Mouse (Mus musculus) hindbrain, embryonic 14.5 days (tissue): ENCODE results near the gene Trim27. TPM values are rescaled to one million over a fixed set of nuclear protein-coding genes. Genes with fewer than 3 reads are reported as not detected.

Experiments used
- ATAC-seq: fragments of 200-750 bp; cut with Nextera tagmentation; 2 replicates; pipeline ENCODE4 v1.8.0; 2017; ENCODE audit warnings: moderate number of reproducible peaks, mild to moderate bottlenecking, moderate TSS enrichment, moderate library complexity; ENCODE audit not compliant: low FRiP score
- DNase-seq: peaks from one replicate; pipeline ENCODE4 v3.0.0-alpha.2; 2015; ENCODE audit warnings: low spot score
- H3K27ac ChIP-seq: fragments of 300-500 bp; sonication (generic); 2 replicates; pipeline ENCODE4 v1.5.1; 2014; ENCODE audit warnings: mild to moderate bottlenecking, moderate library complexity
- H3K27me3 ChIP-seq: fragments of 300-500 bp; sonication (generic); 2 replicates; pipeline ENCODE4 v1.6.1; 2014; ENCODE audit warnings: mild to moderate bottlenecking, low read length, mixed read lengths; ENCODE audit not compliant: control insufficient read depth, insufficient read depth
- H3K36me3 ChIP-seq: fragments of 300-500 bp; sonication (generic); replicated peaks from 2 replicates; pipeline ENCODE4 v1.6.1; 2014; ENCODE audit not compliant: control insufficient read depth, insufficient read depth
- H3K4me1 ChIP-seq: fragments of 300-500 bp; sonication (generic); replicated peaks from 2 replicates; pipeline ENCODE4 v1.6.1; 2014; ENCODE audit warnings: antibody characterized with exemption, low read length, mixed read lengths; ENCODE audit not compliant: control insufficient read depth, insufficient read depth
- H3K4me2 ChIP-seq: fragments of 300-500 bp; sonication (generic); replicated peaks from 2 replicates; pipeline ENCODE4 v1.6.1; 2014; ENCODE audit warnings: mild to moderate bottlenecking, moderate library complexity
- H3K4me3 ChIP-seq: fragments of 300-500 bp; sonication (generic); replicated peaks from 2 replicates; pipeline ENCODE4 v1.5.1; 2014; ENCODE audit warnings: mild to moderate bottlenecking, low read length
- H3K9ac ChIP-seq: fragments of 300-500 bp; sonication (generic); 2 replicates; pipeline ENCODE4 v1.6.1; 2014
- H3K9me3 ChIP-seq: fragments of 300-500 bp; sonication (generic); 2 replicates; pipeline ENCODE4 v1.6.1; 2016; ENCODE audit warnings: low read length; ENCODE audit not compliant: control insufficient read depth
- WGBS: fragments of 180-500 bp; shearing (Covaris S2); extraction: QIAGEN DNeasy Blood & Tissue Kit; methylation state at CpG from one replicate; pipeline ENCODE4 v1.1.7; 2014; 5-methylcytosine and 5-hydroxymethylcytosine counted together
- polyA plus RNA-seq: library from polyadenylated mRNA; unstranded; fragments of >200 nt; fragmentation: Nextera tagmentation; extraction: Ambion mirVana; gene quantifications from 2 replicates; pipeline ENCODE4 v1.2.1, GENCODE M21; 2014

Trim27 gene
- polyA plus RNA-seq, 1 experiment from 2014 or later, result 75.5 TPM

DNA sequence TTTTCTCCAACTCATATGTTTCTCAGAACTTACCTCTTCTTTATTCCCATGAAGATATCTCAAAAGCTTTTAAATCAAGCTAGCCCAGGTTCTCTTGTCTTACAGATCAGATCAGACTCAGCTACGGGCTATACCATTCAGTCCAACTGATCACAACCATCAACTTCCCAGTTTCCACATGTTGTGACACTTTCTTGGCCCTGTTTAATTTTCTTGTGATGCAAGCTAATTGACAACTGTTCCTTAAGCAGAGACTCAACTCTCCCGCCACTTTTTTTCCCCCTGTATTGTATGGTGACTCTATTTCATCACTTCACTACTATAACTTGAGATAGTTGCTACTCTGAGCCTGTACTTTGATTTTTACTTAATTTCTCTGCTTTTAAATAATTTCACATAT is 17.7 kb upstream of the Trim27 start:
- ATAC-seq (peak; percentile 44; the same call in 1 of the 2 replicates), DNase-seq (no peak)
- peak overlapping the region; percentile 64 for H3K4me3 ChIP-seq
- H3K27me3 ChIP-seq, result peaks cover 4% of the 10 kb centered on the region; the same call in 1 of the 2 replicates
- no peaks in the 10 kb centered on the region for H3K36me3 ChIP-seq
- H3K9me3 ChIP-seq, result no peaks in the 10 kb centered on the region
- H3K27ac ChIP-seq, result no peak overlapping the region
- 0 out of 2 replicates have a peak overlapping the region, but pooled peaks have one; percentile 24 for H3K9ac ChIP-seq
- H3K4me2 ChIP-seq, result peak overlapping the region; percentile 81
- peaks cover 16% of the 10 kb centered on the region for H3K4me1 ChIP-seq
- WGBS, result 48% methylated on average over 2 of the region's 2 CpGs

DNA sequence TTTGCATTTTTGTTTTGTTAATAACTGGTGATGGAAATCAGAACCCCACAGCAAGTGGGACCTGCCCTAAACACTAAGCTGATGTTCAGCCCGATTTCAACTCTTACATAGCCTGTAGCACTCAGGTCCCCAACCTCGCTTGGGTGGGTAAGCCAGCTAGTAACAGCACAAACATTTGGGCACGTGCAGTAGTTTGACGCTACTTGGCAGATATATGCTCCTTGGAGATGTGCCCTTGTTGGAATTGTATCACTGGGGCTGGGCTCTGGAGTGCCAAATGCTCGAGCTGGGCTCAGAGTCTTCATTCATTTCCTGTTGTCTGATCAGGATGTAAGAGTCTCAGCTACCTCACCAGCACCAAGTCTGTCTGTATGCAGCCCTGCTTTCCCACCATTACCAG is 16.7 kb upstream of the Trim27 start:
- WGBS, result 63% methylated on average over 5 of the region's 5 CpGs
- Histone ChIP-seq H3K4me2 (no peak overlapping the region), H3K27me3 (peaks cover 4% of the 10 kb centered on the region; the same call in 1 of the 2 replicates), H3K27ac (no peak overlapping the region), H3K9me3 (no peaks in the 10 kb centered on the region), H3K4me1 (peaks cover 19% of the 10 kb centered on the region), H3K4me3 (no peak overlapping the region), H3K9ac (no peak overlapping the region), H3K36me3 (no peaks in the 10 kb centered on the region)
- no peak for ATAC-seq
- DNase-seq, result no peak

DNA sequence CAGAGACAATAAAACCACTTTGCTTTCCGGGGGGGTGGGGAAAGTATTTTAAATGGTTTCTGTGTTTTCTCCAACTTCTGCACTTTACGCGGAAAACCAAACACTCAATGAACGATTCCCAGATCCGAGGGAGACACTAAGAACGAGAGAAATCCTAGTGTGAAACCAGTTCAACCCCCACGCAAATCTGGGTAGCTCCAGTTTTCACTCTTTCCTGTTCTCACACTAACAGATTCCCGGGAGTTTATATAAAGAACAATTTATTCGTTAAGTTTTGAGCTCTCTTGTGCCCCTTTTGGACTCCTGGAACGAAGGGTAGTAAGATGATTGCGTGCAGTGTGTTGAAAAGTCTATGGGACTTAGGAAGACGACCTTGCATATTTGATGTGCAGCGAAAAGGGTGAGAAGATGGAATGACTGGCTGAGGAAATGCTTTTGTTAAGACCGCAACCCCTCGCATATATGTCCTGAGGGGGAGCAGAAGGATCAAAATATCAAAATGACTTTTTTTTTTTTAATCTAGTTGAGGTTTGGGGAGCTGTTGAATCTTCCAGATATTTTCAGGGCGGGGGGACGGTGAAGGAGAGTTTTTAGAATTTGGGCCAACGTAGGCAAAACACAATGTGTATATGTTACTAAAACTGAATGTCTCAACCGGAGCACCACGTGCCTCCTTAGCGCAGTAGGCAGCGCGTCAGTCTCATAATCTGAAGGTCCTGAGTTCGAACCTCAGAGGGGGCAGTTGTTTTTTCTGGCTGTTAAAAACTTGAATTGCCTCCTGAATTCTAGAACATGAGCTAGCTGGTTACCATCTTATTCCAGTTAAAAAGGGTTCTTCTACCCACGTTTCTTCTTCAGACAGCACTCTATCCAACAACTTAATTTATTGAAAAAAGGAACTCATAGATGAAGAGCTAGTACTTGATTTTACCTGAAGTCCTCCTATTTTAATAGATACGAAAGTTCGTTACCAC is 12.0 kb upstream of the Trim27 start:
- H3K36me3 ChIP-seq, result no peaks in the 10 kb centered on the region
- H3K27me3 ChIP-seq, result peaks cover 4% of the 10 kb centered on the region; the same call in 1 of the 2 replicates
- peak overlapping the region; percentile 31 for H3K9ac ChIP-seq
- DNase-seq (peak; percentile 95), ATAC-seq (peak; percentile 52)
- H3K4me1 ChIP-seq, result peaks cover 12% of the 10 kb centered on the region
- peak overlapping the region; percentile 44 for H3K4me3 ChIP-seq
- H3K9me3 ChIP-seq, result no peaks in the 10 kb centered on the region
- under 1% methylated on average over 27 of the region's 27 CpGs for WGBS
- H3K27ac ChIP-seq, result no peak overlapping the region
- H3K4me2 ChIP-seq, result peak overlapping the region; percentile 80

DNA sequence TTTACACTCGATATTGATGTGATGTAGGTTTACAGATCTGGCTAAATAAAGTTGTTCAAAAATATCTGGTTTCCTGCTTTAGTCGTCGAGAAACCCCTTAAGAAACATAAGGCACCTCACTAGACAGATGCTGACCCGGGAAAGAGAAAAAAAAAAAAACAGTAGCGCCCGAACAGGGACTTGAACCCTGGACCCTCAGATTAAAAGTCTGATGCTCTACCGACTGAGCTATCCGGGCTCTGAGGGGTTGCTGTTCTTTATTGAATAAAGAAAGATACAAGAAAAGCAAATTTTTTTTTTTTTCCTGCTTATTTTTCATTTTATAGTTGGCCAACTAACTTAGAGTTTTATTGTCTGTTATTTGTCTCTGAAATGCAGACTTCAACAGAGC is 11.3 kb upstream of the Trim27 start:
- DNase-seq, result peak; percentile 76
- ATAC-seq, result peak; percentile 28
- Histone ChIP-seq H3K27me3 (peaks cover 4% of the 10 kb centered on the region; the same call in 1 of the 2 replicates), H3K9me3 (no peaks in the 10 kb centered on the region), H3K4me1 (peaks cover 12% of the 10 kb centered on the region), H3K36me3 (no peaks in the 10 kb centered on the region), H3K9ac (peak overlapping the region; percentile 50; the same call in 1 of the 2 replicates), H3K4me2 (peak overlapping the region; percentile 80), H3K4me3 (peak overlapping the region; percentile 44), H3K27ac (no peak overlapping the region)
- 0% methylated on average over 8 of the region's 8 CpGs for WGBS

- peak overlapping the region; percentile 50 for H3K9ac ChIP-seq
- H3K4me1 ChIP-seq, result peaks cover 16% of the 10 kb centered on the region
- no peak overlapping the region for H3K27ac ChIP-seq
- peak; percentile 35 for DNase-seq
- peak overlapping the region; percentile 80 for H3K4me2 ChIP-seq
- ATAC-seq, result no peak
- H3K27me3 ChIP-seq, result peaks cover 4% of the 10 kb centered on the region; the same call in 1 of the 2 replicates
- peak overlapping the region; percentile 44 for H3K4me3 ChIP-seq
- under 1% methylated on average over 16 of the region's 16 CpGs for WGBS
- no peaks in the 10 kb centered on the region for H3K36me3 ChIP-seq
- no peaks in the 10 kb centered on the region for H3K9me3 ChIP-seq
These were observed 10.8 kb upstream of the Trim27 start for GRCm38 (mm10) chr13:21168371-21169011.

GRCm38 (mm10) chr13:21169121-21169656 is 10.1 kb upstream of the Trim27 start:
- H3K36me3 ChIP-seq, result no peaks in the 10 kb centered on the region
- no peak for ATAC-seq
- 4% methylated on average over 14 of the region's 14 CpGs for whole genome bisulfite sequencing
- no peak overlapping the region for H3K27ac ChIP-seq
- no peaks in the 10 kb centered on the region for H3K9me3 ChIP-seq
- peaks cover 16% of the 10 kb centered on the region for H3K4me1 ChIP-seq
- peak overlapping the region; percentile 80 for H3K4me2 ChIP-seq
- H3K9ac ChIP-seq, result peak overlapping the region; percentile 50
- DNase-seq, result no peak
- peaks cover 4% of the 10 kb centered on the region; the same call in 1 of the 2 replicates for H3K27me3 ChIP-seq
- peak overlapping the region; percentile 44 for H3K4me3 ChIP-seq

GRCm38 (mm10) chr13:21169657-21170430 is 9.4 kb upstream of the Trim27 start:
- H3K9ac ChIP-seq, result peak overlapping the region; percentile 45; the same call in 1 of the 2 replicates
- WGBS, result 1% methylated on average over 39 of the region's 39 CpGs
- ATAC-seq, result peak; percentile 85
- H3K27ac ChIP-seq, result peak overlapping the region; percentile 69; the same call in 1 of the 2 replicates
- DNase-seq, result peak; percentile 98
- H3K4me1 ChIP-seq, result peaks cover 16% of the 10 kb centered on the region
- no peaks in the 10 kb centered on the region for H3K36me3 ChIP-seq
- H3K9me3 ChIP-seq, result no peaks in the 10 kb centered on the region
- H3K27me3 ChIP-seq, result peaks cover under 1% of the 10 kb centered on the region; the same call in 1 of the 2 replicates
- peak overlapping the region; percentile 44 for H3K4me3 ChIP-seq
- H3K4me2 ChIP-seq, result peak overlapping the region; percentile 80

GRCm38 (mm10) chr13:21170431-21171155 is 8.7 kb upstream of the Trim27 start:
- H3K36me3 ChIP-seq, result no peaks in the 10 kb centered on the region
- H3K9me3 ChIP-seq, result no peaks in the 10 kb centered on the region
- H3K9ac ChIP-seq, result peak overlapping the region; percentile 49; the same call in 1 of the 2 replicates
- no peak for ATAC-seq
- H3K4me1 ChIP-seq, result peaks cover 16% of the 10 kb centered on the region
- DNase-seq, result no peak
- WGBS, result 42% methylated on average over 17 of the region's 17 CpGs
- peak overlapping the region; percentile 80 for H3K4me2 ChIP-seq
- peak overlapping the region; percentile 52 for H3K4me3 ChIP-seq
- no peak overlapping the region for H3K27ac ChIP-seq
- H3K27me3 ChIP-seq, result no peaks in the 10 kb centered on the region; the same call in 1 of the 2 replicates
